Mouse (Mus musculus): ENCODE measurements around the gene Zfp217.

DNA sequence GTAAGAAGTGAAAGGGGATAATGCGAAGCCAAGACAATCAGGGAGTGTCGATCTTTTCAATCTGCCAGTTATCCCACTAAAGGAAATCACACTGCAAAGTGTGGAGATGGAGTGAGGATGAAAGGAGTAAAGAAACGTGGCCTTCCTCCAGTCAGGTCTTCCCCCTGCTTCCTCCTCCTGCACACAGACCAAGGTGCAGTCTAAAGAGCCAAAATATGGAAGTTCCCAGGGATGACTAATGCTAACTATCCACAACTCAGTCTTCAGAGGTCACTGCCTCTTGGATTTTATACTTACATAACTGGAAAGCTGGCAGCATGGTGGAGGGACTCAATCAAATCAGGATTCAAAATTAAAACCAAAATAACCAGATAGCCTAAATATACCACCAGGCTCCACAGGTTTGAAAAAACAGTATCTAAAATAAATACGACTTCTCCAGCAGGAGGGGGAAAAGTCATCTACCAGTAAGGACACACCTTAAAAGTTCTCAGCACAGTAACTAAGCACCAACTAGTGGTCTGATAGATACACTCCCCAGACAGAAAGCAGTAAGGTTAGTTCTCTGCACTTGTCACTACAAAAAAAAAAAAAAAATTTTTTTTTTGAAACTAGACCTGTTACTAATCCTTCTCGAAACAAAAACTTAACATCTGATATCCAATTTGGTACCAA, 18.5 kb downstream of the Zfp217 start:
- TF ChIP-seq POLR2A (IDR thresholded peaks at IDR 0.05; ENCODE audit: insufficient read depth, low read depth, low read length) (no peak), EP300 (IDR thresholded peaks at IDR 0.05; ENCODE audit: insufficient read depth, low read depth, low read length) (no peak)

All from heart, adult 2 months (tissue).